Comparison of ENCODE assay signal across 20 mouse cellular contexts in the genomic region with DNA sequence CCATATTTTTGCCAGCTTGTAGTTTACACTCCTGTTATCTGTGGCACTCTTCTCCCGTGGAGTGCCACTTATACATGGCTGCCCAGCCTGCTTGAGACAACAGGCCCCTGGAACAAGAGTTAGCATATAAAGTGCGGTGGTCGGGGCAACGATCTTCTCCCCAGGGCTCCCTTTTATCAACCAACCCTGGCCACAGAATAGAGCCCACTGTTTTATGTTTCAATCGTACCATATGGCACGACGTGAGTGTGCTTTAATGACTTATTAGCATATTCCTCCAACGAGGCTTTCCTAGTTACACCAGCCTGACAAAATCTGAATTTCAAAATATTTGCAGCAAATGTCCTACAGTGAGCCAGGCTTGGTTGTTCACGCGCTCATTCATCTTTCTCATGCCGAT. TPM values are rescaled to one million over a fixed set of nuclear protein-coding genes. Genes with fewer than 3 reads are reported as not detected.
DNase-seq lines count a peak whose midpoint lies in the region; ATAC-seq lines count a peak whose summit lies in the region.
"Had no signal": no experiment of that assay in that cellular context is flagged by ENCODE, and none has a peak within 500 bp of the region (broad histone marks: within the 10 kb centered on the region; RNA-seq: fewer than 3 reads in every experiment).

No protein-coding gene starts in this region.

- H3K9me3 ChIP-seq in neural tube, embryonic 12.5 days: no peaks in the 10 kb centered on the region
- no peaks in the 10 kb centered on the region for H3K9me3 ChIP-seq in hindbrain, embryonic 12.5 days (replicated peaks)
- H3K9me3 ChIP-seq in midbrain, embryonic 13.5 days: no peaks in the 10 kb centered on the region
- no peaks in the 10 kb centered on the region for H3K9me3 ChIP-seq in liver, embryonic 12.5 days (replicated peaks)
- H3K9me3 ChIP-seq: heart, embryonic 15.5 days; limb, embryonic 15.5 days; megakaryocyte, embryonic 14.5 days had no signal

- ATAC-seq in neural tube, embryonic 12.5 days (ENCODE audit: low FRiP score, low read depth): peak; percentile 48; the same call in 1 of the 2 replicates
- ATAC-seq in hindbrain, embryonic 12.5 days (ENCODE audit: low FRiP score): peak; percentile 77
- ATAC-seq in midbrain, embryonic 13.5 days: peak; percentile 85
- ATAC-seq in liver, embryonic 12.5 days: no peak
- ATAC-seq: liver, postnatal 0 days had no signal

- no peak for DNase-seq in neural tube, embryonic 10.5 days (ENCODE audit: extremely low spot score, low spot score)
- no peak for DNase-seq in testis, postnatal 10 days (ENCODE audit: low spot score)
- no peak for DNase-seq in kidney, adult 8-10 months
- DNase-seq: adrenal gland, postnatal 36 days; cerebellum, adult 9-10 months; kidney, adult 9 months; kidney, postnatal 4 days; liver, postnatal 0 days; lung, postnatal 14 days; retina, postnatal 1 day; right cerebral cortex, postnatal 4 days had no signal

- no peak overlapping the region for H3K27ac ChIP-seq in neural tube, embryonic 12.5 days
- peak overlapping the region; percentile 64 for H3K27ac ChIP-seq in hindbrain, embryonic 12.5 days
- H3K27ac ChIP-seq in midbrain, embryonic 13.5 days: peak overlapping the region; percentile 75
- H3K27ac ChIP-seq in liver, embryonic 12.5 days: no peak overlapping the region
- H3K27ac ChIP-seq: heart, embryonic 15.5 days; limb, embryonic 15.5 days had no signal

- 28% methylated on average over 11 of the region's 11 CpGs for WGBS in neural tube, embryonic 12.5 days
- WGBS in hindbrain, embryonic 12.5 days: 36% methylated on average over 11 of the region's 11 CpGs
- 25% methylated on average over 11 of the region's 11 CpGs for WGBS in midbrain, embryonic 13.5 days
- 76% methylated on average over 11 of the region's 11 CpGs for WGBS in liver, embryonic 12.5 days (ENCODE audit: insufficient replicate concordance)

- no peaks in the 10 kb centered on the region for H3K27me3 ChIP-seq in neural tube, embryonic 12.5 days (replicated peaks)
- H3K27me3 ChIP-seq in hindbrain, embryonic 12.5 days: 0 out of 2 replicates have a peak, but pooled peaks cover 3% of the 10 kb centered on the region
- no peaks in the 10 kb centered on the region for H3K27me3 ChIP-seq in midbrain, embryonic 13.5 days
- peaks cover 15% of the 10 kb centered on the region; the same call in 1 of the 2 replicates for H3K27me3 ChIP-seq in liver, embryonic 12.5 days (replicated peaks)
- H3K27me3 ChIP-seq: heart, embryonic 15.5 days had no signal

- H3K9ac ChIP-seq in neural tube, embryonic 12.5 days: no peak overlapping the region
- no peak overlapping the region for H3K9ac ChIP-seq in hindbrain, embryonic 12.5 days
- no peak overlapping the region for H3K9ac ChIP-seq in midbrain, embryonic 13.5 days (replicated peaks)
- H3K9ac ChIP-seq in liver, embryonic 12.5 days: no peak overlapping the region
- H3K9ac ChIP-seq: heart, embryonic 15.5 days; limb, embryonic 15.5 days; liver, postnatal 0 days had no signal

- 0 out of 2 replicates have a peak overlapping the region, but pooled peaks have one; percentile 14 for H3K4me2 ChIP-seq in neural tube, embryonic 12.5 days (replicated peaks)
- H3K4me2 ChIP-seq in hindbrain, embryonic 12.5 days (replicated peaks): peak overlapping the region; percentile 24; the same call in 1 of the 2 replicates
- peak overlapping the region; percentile 30 for H3K4me2 ChIP-seq in midbrain, embryonic 13.5 days (replicated peaks)
- no peak overlapping the region for H3K4me2 ChIP-seq in liver, embryonic 12.5 days
- H3K4me2 ChIP-seq: heart, embryonic 15.5 days; limb, embryonic 15.5 days had no signal

- no peak overlapping the region for H3K4me3 ChIP-seq in neural tube, embryonic 12.5 days
- no peak overlapping the region for H3K4me3 ChIP-seq in hindbrain, embryonic 12.5 days
- H3K4me3 ChIP-seq in midbrain, embryonic 13.5 days (replicated peaks): no peak overlapping the region
- H3K4me3 ChIP-seq in liver, embryonic 12.5 days: no peak overlapping the region
- H3K4me3 ChIP-seq: heart, embryonic 15.5 days; limb, embryonic 15.5 days; megakaryocyte, embryonic 14.5 days had no signal

- H3K36me3 ChIP-seq in neural tube, embryonic 12.5 days: no peaks in the 10 kb centered on the region
- H3K36me3 ChIP-seq in hindbrain, embryonic 12.5 days: no peaks in the 10 kb centered on the region
- H3K36me3 ChIP-seq in midbrain, embryonic 13.5 days: no peaks in the 10 kb centered on the region
- H3K36me3 ChIP-seq in liver, embryonic 12.5 days: no peaks in the 10 kb centered on the region
- H3K36me3 ChIP-seq: heart, embryonic 15.5 days; limb, embryonic 15.5 days had no signal

- peaks cover 18% of the 10 kb centered on the region for H3K4me1 ChIP-seq in neural tube, embryonic 12.5 days
- H3K4me1 ChIP-seq in hindbrain, embryonic 12.5 days: peaks cover 29% of the 10 kb centered on the region
- peaks cover 31% of the 10 kb centered on the region for H3K4me1 ChIP-seq in midbrain, embryonic 13.5 days (replicated peaks)
- no peaks in the 10 kb centered on the region for H3K4me1 ChIP-seq in liver, embryonic 12.5 days

RNA-seq across cellular contexts. Expression of a gene that starts 53.2 kb away (rescaled TPM):
- polyA plus RNA-seq in neural tube, embryonic 12.5 days (2016; fragmentation: Nextera tagmentation; extraction: Ambion mirVana): 4.1 and 4.5 TPM in 2 replicates
- polyA plus RNA-seq in hindbrain, embryonic 12.5 days (2016; fragmentation: Nextera tagmentation; extraction: Ambion mirVana): 11.5 and 12.6 TPM in 2 replicates
- 0.50 and 0.93 TPM in 2 replicates for polyA plus RNA-seq in midbrain, embryonic 13.5 days (2015; fragmentation: Nextera tagmentation; extraction: Ambion mirVana)
- 0.06 TPM in 1 of 2 replicates, not detected in the other for polyA plus RNA-seq in liver, embryonic 12.5 days (2016; fragmentation: Nextera tagmentation; extraction: Ambion mirVana)
- polyA plus RNA-seq: C2C12; cortical plate, adult 2 months; heart, embryonic 15.5 days; liver, postnatal 0 days had no signal

Comparison
In these comparisons a context has a peak if more than half of its experiments do, and no peak if none do; other contexts are left out.
1. H3K27ac ChIP-seq: peak in hindbrain, embryonic 12.5 days (single experiment) and midbrain, embryonic 13.5 days (single experiment); none in neural tube, embryonic 12.5 days (single experiment) and liver, embryonic 12.5 days (single experiment).